Mouse (Mus musculus) lung, postnatal 0 days (tissue): Measurements from ENCODE around the gene Slc38a2. TPM values are rescaled to one million over a fixed set of nuclear protein-coding genes. Genes with fewer than 3 reads are reported as not detected.

Source experiments
- ATAC-seq: fragments of 200-750 bp; cut with Nextera tagmentation; 2 replicates; pipeline ENCODE4 v1.8.0; 2017; ENCODE audit warnings: moderate library complexity
- DNase-seq: peaks from one replicate; pipeline ENCODE4 v3.0.0-alpha.2; 2016; ENCODE audit warnings: low spot score
- H3K27ac ChIP-seq: fragments of 300-500 bp; sonication (generic); 2 replicates; pipeline ENCODE4 v1.5.1; 2014; ENCODE audit warnings: antibody characterized with exemption, mild to moderate bottlenecking, low read length, mixed read lengths
- H3K27me3 ChIP-seq: fragments of 300-500 bp; sonication (generic); replicated peaks from 2 replicates; pipeline ENCODE4 v1.6.1; 2014; ENCODE audit warnings: low read length, mixed read lengths; ENCODE audit not compliant: insufficient read depth
- H3K36me3 ChIP-seq: fragments of 300-500 bp; sonication (generic); 2 replicates; pipeline ENCODE4 v1.6.1; 2014; ENCODE audit warnings: low read length, mixed read lengths; ENCODE audit not compliant: insufficient read depth
- H3K4me1 ChIP-seq: fragments of 300-500 bp; sonication (generic); 2 replicates; pipeline ENCODE4 v1.6.1; 2014; ENCODE audit warnings: antibody characterized with exemption, low read depth, low read length, mixed read lengths; ENCODE audit not compliant: insufficient read depth
- H3K4me2 ChIP-seq: fragments of 300-500 bp; sonication (generic); replicated peaks from 2 replicates; pipeline ENCODE4 v1.6.1; 2014; ENCODE audit warnings: low read depth, mild to moderate bottlenecking, low read length, moderate library complexity, mixed read lengths
- H3K4me3 ChIP-seq: fragments of 300-500 bp; sonication (generic); 2 replicates; pipeline ENCODE4 v1.5.1; 2014; ENCODE audit warnings: low read depth, low read length
- H3K9ac ChIP-seq: fragments of 300-500 bp; sonication (generic); replicated peaks from 2 replicates; pipeline ENCODE4 v1.6.1; 2014; ENCODE audit warnings: low read depth, mild to moderate bottlenecking
- H3K9me3 ChIP-seq: fragments of 300-500 bp; sonication (generic); 2 replicates; pipeline ENCODE4 v1.6.1; 2016; ENCODE audit warnings: low read length, mixed read lengths
- CTCF ChIP-seq: IDR thresholded peaks from 2 replicates; pipeline ENCODE4 v1.5.1; 2016; ENCODE audit warnings: antibody characterized with exemption, mild to moderate bottlenecking
- EP300 ChIP-seq: IDR thresholded peaks from 2 replicates; pipeline ENCODE4 v1.6.1; 2016; ENCODE audit warnings: antibody characterized with exemption, mild to moderate bottlenecking, control low read depth
- WGBS: fragments of 180-500 bp; shearing (Covaris S2); extraction: QIAGEN DNeasy Blood & Tissue Kit; methylation state at CpG from one replicate; pipeline ENCODE4 v1.1.7; 2014; 5-methylcytosine and 5-hydroxymethylcytosine counted together
- polyA plus RNA-seq: library from polyadenylated mRNA; unstranded; fragments of >200 nt; fragmentation: Nextera tagmentation; extraction: Ambion mirVana; gene quantifications from 2 replicates; pipeline ENCODE4 v1.2.1, GENCODE M21; 2015

The Slc38a2 gene
- polyA plus RNA-seq, 1 experiment from 2014 or later, result 66.6 TPM

DNA sequence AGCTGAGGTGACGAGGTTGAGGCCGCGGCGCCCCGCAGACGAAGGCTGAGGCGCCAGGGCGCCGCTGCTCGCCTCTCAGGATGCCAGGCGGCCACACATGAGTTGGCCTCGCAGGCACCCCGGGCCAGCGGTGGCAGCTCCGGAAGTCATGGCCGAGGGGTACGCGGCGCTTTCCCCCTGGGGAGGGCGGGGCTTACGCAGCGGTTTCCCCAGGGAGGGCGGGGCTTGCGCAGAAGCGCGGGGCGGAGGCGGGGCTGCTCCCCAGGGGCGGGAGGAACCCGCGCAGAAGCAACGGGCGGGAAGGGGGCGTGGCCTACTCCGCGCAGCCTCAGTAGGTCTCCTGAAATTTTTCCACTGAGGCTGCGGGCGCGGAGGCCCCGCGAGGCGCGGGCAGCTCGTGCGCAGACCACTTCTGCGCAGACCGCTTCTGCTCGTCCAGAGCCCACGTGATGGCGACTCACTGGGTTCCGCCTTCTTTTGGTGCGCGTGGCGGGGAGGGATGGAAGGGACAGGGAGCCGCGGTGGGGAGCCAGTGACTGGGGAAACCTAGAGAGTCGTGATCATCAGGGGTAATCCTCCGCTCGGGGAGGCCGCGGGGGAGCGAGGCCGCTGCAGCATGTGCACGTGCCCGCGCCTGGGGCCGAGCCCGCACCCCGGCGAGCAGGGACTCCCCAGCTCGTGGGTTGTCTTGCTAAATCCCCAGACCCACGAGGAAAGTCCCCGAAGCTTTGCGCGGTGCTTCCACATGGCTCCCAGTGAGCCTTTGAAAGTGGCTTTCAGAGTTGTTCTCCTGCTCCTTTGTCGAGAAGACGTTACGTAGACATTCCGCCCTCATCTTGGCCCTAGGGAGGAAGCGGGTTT lies 10.2 kb upstream of the Slc38a2 start:
- no peaks in the 10 kb centered on the region for H3K4me1 ChIP-seq
- H3K9me3 ChIP-seq, result no peaks in the 10 kb centered on the region
- under 1% methylated on average over 72 of the region's 80 CpGs for WGBS
- peak overlapping the region; percentile 99 for H3K27ac ChIP-seq
- no peaks in the 10 kb centered on the region for H3K27me3 ChIP-seq
- ATAC-seq, result peak; percentile 93
- TF ChIP-seq EP300, result no peak
- peak; percentile 21 for TF ChIP-seq CTCF
- no peaks in the 10 kb centered on the region for H3K36me3 ChIP-seq
- H3K4me2 ChIP-seq, result peak overlapping the region; percentile 91
- DNase-seq, result peak; percentile 98
- H3K9ac ChIP-seq, result peak overlapping the region; percentile 75
- peak overlapping the region; percentile 51 for H3K4me3 ChIP-seq

- Histone ChIP-seq H3K4me2 (peak overlapping the region; percentile 91), H3K4me1 (no peaks in the 10 kb centered on the region), H3K27me3 (no peaks in the 10 kb centered on the region), H3K27ac (peak overlapping the region; percentile 99), H3K4me3 (peak overlapping the region; percentile 51), H3K36me3 (no peaks in the 10 kb centered on the region), H3K9me3 (no peaks in the 10 kb centered on the region), H3K9ac (peak overlapping the region; percentile 63)
- TF ChIP-seq CTCF, result no peak
- TF ChIP-seq EP300, result peak; percentile 48; the same call in 1 of the 2 replicates
- DNase-seq, result peak; percentile 80
- ATAC-seq, result peak; percentile 47
- WGBS, result 12% methylated on average over 14 of the region's 14 CpGs
Measured at GRCm38 (mm10) chr15:96708976-96709490, 9.5 kb upstream of the Slc38a2 start.

GRCm38 (mm10) chr15:96708428-96708827 lies 8.9 kb upstream of the Slc38a2 start:
- H3K4me2 ChIP-seq, result no peak overlapping the region
- WGBS, result 81% methylated on average over 8 of the region's 8 CpGs
- TF ChIP-seq EP300 (no peak), CTCF (no peak)

GRCm38 (mm10) chr15:96707936-96708335 lies 8.4 kb upstream of the Slc38a2 start:
- Histone ChIP-seq H3K4me3 (no peak overlapping the region), H3K9me3 (no peaks in the 10 kb centered on the region), H3K36me3 (no peaks in the 10 kb centered on the region), H3K9ac (no peak overlapping the region), H3K4me2 (no peak overlapping the region), H3K27ac (no peak overlapping the region), H3K4me1 (no peaks in the 10 kb centered on the region), H3K27me3 (no peaks in the 10 kb centered on the region)
- no peak for ATAC-seq
- TF ChIP-seq EP300 (no peak), CTCF (no peak)
- no peak for DNase-seq
- 65% methylated on average over 2 of the region's 2 CpGs for WGBS

More at GRCm38 (mm10) chr15:96708428-96708827, 8.9 kb upstream of the Slc38a2 start:
- Histone ChIP-seq H3K9ac (no peak overlapping the region), H3K9me3 (no peaks in the 10 kb centered on the region), H3K27ac (peak overlapping the region; percentile 99; the same call in 1 of the 2 replicates), H3K4me1 (no peaks in the 10 kb centered on the region), H3K4me3 (no peak overlapping the region), H3K27me3 (no peaks in the 10 kb centered on the region), H3K36me3 (no peaks in the 10 kb centered on the region)
- DNase-seq, result no peak
- no peak for ATAC-seq

GRCm38 (mm10) chr15:96702466-96703031 lies 3.0 kb upstream of the Slc38a2 start:
- Histone ChIP-seq H3K36me3 (no peaks in the 10 kb centered on the region), H3K27me3 (no peaks in the 10 kb centered on the region), H3K4me3 (no peak overlapping the region), H3K4me2 (no peak overlapping the region), H3K9ac (no peak overlapping the region), H3K9me3 (no peaks in the 10 kb centered on the region), H3K4me1 (0 out of 2 replicates have a peak, but pooled peaks cover 3% of the 10 kb centered on the region), H3K27ac (no peak overlapping the region)
- TF ChIP-seq CTCF (no peak), EP300 (no peak)
- 90% methylated on average over 12 of the region's 12 CpGs for WGBS
- ATAC-seq (no peak), DNase-seq (no peak)

DNA sequence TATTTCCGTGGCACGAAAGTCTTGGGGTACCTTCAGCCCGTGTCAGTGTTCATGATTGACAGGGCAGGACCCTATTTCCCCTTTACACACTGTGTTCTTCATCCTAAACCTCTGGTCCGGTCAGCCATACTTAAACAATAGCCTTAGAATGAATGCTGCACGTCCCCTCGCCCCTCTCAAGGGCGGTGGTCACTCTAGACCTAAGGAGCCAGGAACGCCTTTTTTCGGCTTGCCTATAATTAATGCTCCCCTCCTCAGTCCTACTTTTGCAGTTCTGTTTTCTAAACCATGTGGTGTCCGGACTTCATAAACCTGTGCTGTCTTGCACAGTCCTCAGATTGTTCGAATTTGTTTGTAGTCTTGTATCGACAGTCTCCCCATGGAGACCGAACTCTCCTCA lies 1.2 kb upstream of the Slc38a2 start:
- Histone ChIP-seq H3K9ac (0 out of 2 replicates have a peak overlapping the region, but pooled peaks have one; percentile 98), H3K27me3 (no peaks in the 10 kb centered on the region), H3K4me3 (0 out of 2 replicates have a peak overlapping the region, but pooled peaks have one; percentile 94), H3K4me1 (peaks cover 9% of the 10 kb centered on the region; the same call in 1 of the 2 replicates), H3K4me2 (peak overlapping the region; percentile 82; the same call in 1 of the 2 replicates), H3K27ac (peak overlapping the region; percentile 98), H3K36me3 (0 out of 2 replicates have a peak, but pooled peaks cover under 1% of the 10 kb centered on the region), H3K9me3 (no peaks in the 10 kb centered on the region)
- no peak for TF ChIP-seq EP300
- no peak for TF ChIP-seq CTCF
- 29% methylated on average over 13 of the region's 13 CpGs for WGBS
- ATAC-seq (no peak), DNase-seq (no peak)
